Mouse (Mus musculus): Measurements from ENCODE around the gene Def8. TPM values are rescaled to one million over a fixed set of nuclear protein-coding genes. Genes with fewer than 3 reads are reported as not detected.
A peak's percentile ranks its signal among the peaks of the same experiment; 100 is the strongest.

The Def8 gene
- total and polyA plus RNA-seq, 3 experiments = 48.1 to 63.4 (median 56.4) TPM

GRCm38 (mm10) chr8:123402730-123403326 is 20.5 kb upstream of the Def8 start:
- Histone ChIP-seq H3K79me2 (replicated peaks; ENCODE audit: control insufficient read depth, insufficient read depth, low read length) (no peaks in the 10 kb centered on the region), H3K9ac (ENCODE audit: low read depth, low read length) (no peak overlapping the region), H3K4me1 (ENCODE audit: control insufficient read depth, insufficient read depth, low read length) (no peaks in the 10 kb centered on the region), H3K4me3 (no peak overlapping the region), H3K27ac (no peak overlapping the region), H3K36me3 (ENCODE audit: control insufficient read depth, insufficient read depth, low read length) (no peaks in the 10 kb centered on the region), H3K27me3 (ENCODE audit: control insufficient read depth, insufficient read depth, low read length) (no peaks in the 10 kb centered on the region)
- intact Hi-C loops (cut with DNase I) = no loop called here
- no peak for DNase-seq
- TF ChIP-seq POLR2A (IDR thresholded peaks at IDR 0.05; ENCODE audit: insufficient read depth, low read depth, low read length) (no peak), CTCF (IDR thresholded peaks at IDR 0.05) (no peak), EP300 (IDR thresholded peaks at IDR 0.05; ENCODE audit: insufficient read depth, low read depth, low read length) (no peak)
- WGBS = 49% methylated on average over 9 of the region's 9 CpGs

GRCm38 (mm10) chr8:123404521-123404920 is 18.8 kb upstream of the Def8 start:
- intact Hi-C loops (cut with DNase I) = no loop called here
- H3K27me3 ChIP-seq (ENCODE audit: control insufficient read depth, insufficient read depth, low read length) = no peaks in the 10 kb centered on the region
- no peaks in the 10 kb centered on the region for H3K36me3 ChIP-seq (ENCODE audit: control insufficient read depth, insufficient read depth, low read length)
- no peak overlapping the region for H3K9ac ChIP-seq (ENCODE audit: low read depth, low read length)
- no peaks in the 10 kb centered on the region for H3K79me2 ChIP-seq (replicated peaks; ENCODE audit: control insufficient read depth, insufficient read depth, low read length)
- no peak overlapping the region for H3K4me3 ChIP-seq
- no peaks in the 10 kb centered on the region for H3K4me1 ChIP-seq (ENCODE audit: control insufficient read depth, insufficient read depth, low read length)
- TF ChIP-seq CTCF (IDR thresholded peaks at IDR 0.05) (no peak), EP300 (IDR thresholded peaks at IDR 0.05; ENCODE audit: insufficient read depth, low read depth, low read length) (no peak), POLR2A (IDR thresholded peaks at IDR 0.05; ENCODE audit: insufficient read depth, low read depth, low read length) (no peak)
- H3K27ac ChIP-seq = no peak overlapping the region
- DNase-seq = no peak
- WGBS = 49% methylated on average over 8 of the region's 8 CpGs

DNA sequence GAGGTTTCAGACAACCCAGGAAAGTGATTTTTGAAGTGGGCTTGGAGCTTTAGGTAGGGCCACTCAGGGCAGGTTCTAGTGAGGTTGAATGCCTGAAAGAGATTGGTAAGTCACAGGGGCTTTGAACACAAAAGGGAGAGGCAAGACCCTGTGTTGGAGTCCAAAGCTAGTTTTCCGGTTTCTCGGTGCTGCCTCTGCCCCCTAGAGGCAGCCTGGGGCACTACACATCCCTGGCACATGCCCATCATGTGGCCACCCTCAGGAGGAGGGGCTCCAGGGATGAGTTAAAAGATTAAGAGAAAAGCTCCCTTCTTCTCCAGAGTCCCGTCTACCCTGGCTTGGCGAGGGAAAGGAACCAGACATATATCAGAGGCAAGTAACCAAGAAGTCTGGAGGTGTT is 16.5 kb upstream of the Def8 start, which contains the start of gene Mc1r:
TSS of gene Mc1r (plus strand) at position 322 of the 400 bp plus-strand sequence.
- Histone ChIP-seq H3K4me3 (no peak within 1 kb of the TSS), H3K4me1 (ENCODE audit: control insufficient read depth, insufficient read depth, low read length) (no peaks in the 10 kb centered on the region; the same call in 1 of the 2 replicates), H3K27ac (no peak within 1 kb of the TSS), H3K9ac (ENCODE audit: low read depth, low read length) (no peak within 1 kb of the TSS), H3K36me3 (ENCODE audit: control insufficient read depth, insufficient read depth, low read length) (no peaks in the 10 kb centered on the region), H3K79me2 (replicated peaks; ENCODE audit: control insufficient read depth, insufficient read depth, low read length) (no peaks in the 10 kb centered on the region), H3K27me3 (ENCODE audit: control insufficient read depth, insufficient read depth, low read length) (peaks cover 8% of the 10 kb centered on the region; the same call in 1 of the 2 replicates)
- 11% methylated on average over 4 of the region's 4 CpGs for WGBS
- TF ChIP-seq CTCF (IDR thresholded peaks at IDR 0.05) = no peak; the same call in 1 of the 2 replicates
- no peak for TF ChIP-seq POLR2A (IDR thresholded peaks at IDR 0.05; ENCODE audit: insufficient read depth, low read depth, low read length)
- no peak for TF ChIP-seq EP300 (IDR thresholded peaks at IDR 0.05; ENCODE audit: insufficient read depth, low read depth, low read length)
- peak; percentile 44 to 72 for DNase-seq
- intact Hi-C loops (cut with DNase I) = no loop called here

DNA sequence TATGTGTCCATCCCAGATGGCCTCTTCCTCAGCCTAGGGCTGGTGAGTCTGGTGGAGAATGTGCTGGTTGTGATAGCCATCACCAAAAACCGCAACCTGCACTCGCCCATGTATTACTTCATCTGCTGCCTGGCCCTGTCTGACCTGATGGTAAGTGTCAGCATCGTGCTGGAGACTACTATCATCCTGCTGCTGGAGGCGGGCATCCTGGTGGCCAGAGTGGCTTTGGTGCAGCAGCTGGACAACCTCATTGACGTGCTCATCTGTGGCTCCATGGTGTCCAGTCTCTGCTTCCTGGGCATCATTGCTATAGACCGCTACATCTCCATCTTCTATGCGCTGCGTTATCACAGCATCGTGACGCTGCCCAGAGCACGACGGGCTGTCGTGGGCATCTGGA is 15.7 kb upstream of the Def8 start:
- intact Hi-C loops (cut with DNase I) = no loop called here
- Histone ChIP-seq H3K27me3 (ENCODE audit: control insufficient read depth, insufficient read depth, low read length) (peaks cover 8% of the 10 kb centered on the region; the same call in 1 of the 2 replicates), H3K4me3 (no peak overlapping the region), H3K27ac (no peak overlapping the region), H3K36me3 (ENCODE audit: control insufficient read depth, insufficient read depth, low read length) (no peaks in the 10 kb centered on the region), H3K9ac (ENCODE audit: low read depth, low read length) (no peak overlapping the region), H3K79me2 (replicated peaks; ENCODE audit: control insufficient read depth, insufficient read depth, low read length) (no peaks in the 10 kb centered on the region), H3K4me1 (ENCODE audit: control insufficient read depth, insufficient read depth, low read length) (no peaks in the 10 kb centered on the region; the same call in 1 of the 2 replicates)
- TF ChIP-seq CTCF (IDR thresholded peaks at IDR 0.05) = no peak
- WGBS = 83% methylated on average over 13 of the region's 13 CpGs
- DNase-seq = peak in 1 of 2 experiments; percentile 1

DNA sequence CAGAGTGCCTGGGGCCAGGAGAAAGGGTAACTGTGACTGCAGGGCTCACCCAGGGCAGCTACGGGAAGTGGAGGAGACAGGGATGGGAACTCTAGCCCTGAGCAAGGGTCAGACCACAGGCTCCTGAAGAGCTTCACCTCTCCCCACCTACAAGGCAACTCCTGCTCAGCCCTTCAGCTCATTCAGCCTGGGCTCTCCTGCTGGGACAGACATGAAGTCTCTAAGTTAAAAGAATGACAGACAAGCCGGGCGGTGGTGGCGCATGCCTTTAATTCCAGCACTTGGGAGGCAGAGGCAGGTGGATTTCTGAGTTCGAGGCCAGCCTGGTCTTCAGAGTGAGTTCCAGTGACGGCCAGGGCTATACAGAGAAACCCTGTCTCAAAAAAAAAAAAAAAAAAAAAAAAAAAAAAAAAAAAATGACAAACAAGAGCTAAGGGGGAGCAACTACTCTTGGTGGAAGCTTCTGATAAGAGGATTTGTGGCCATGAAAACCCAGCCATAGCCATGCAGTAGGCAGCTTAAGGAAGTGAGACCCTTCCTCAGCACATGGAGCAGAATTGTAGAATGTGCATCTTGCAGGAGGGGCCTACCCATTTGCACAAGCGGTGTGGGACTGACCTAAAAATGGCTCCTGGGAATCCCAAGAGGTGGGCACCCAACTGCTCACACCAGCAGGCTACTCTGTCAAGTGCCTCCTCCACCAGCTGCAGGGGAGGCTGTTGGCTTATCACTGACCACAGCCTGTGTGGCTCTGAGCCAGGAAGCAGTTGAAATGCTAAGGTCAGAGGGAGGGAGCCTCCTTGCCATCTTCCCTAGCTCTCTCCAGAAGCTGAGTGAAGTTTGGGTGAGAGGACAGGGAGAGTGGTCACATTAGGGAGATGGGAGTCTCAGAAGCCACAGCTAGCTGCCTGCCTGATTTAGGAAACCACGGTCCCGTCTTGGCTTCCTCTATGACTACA is 14.5 kb upstream of the Def8 start:
- Histone ChIP-seq H3K4me3 (no peak overlapping the region), H3K79me2 (replicated peaks; ENCODE audit: control insufficient read depth, insufficient read depth, low read length) (no peaks in the 10 kb centered on the region), H3K27ac (no peak overlapping the region), H3K9ac (ENCODE audit: low read depth, low read length) (no peak overlapping the region), H3K4me1 (ENCODE audit: control insufficient read depth, insufficient read depth, low read length) (no peaks in the 10 kb centered on the region; the same call in 1 of the 2 replicates), H3K27me3 (ENCODE audit: control insufficient read depth, insufficient read depth, low read length) (peaks cover 8% of the 10 kb centered on the region; the same call in 1 of the 2 replicates), H3K36me3 (ENCODE audit: control insufficient read depth, insufficient read depth, low read length) (no peaks in the 10 kb centered on the region)
- TF ChIP-seq EP300 (IDR thresholded peaks at IDR 0.05; ENCODE audit: insufficient read depth, low read depth, low read length) (no peak), CTCF (IDR thresholded peaks at IDR 0.05) (no peak), POLR2A (IDR thresholded peaks at IDR 0.05; ENCODE audit: insufficient read depth, low read depth, low read length) (no peak)
- intact Hi-C loops (cut with DNase I) = no loop called here
- DNase-seq = no peak
- WGBS = 56% methylated on average over 9 of the region's 9 CpGs

All from heart, adult 2 months (tissue).